Mouse (Mus musculus): ENCODE data around the gene S100a3.
A peak's percentile ranks its signal among the peaks of the same experiment; 100 is the strongest.

S100a3 gene

DNA sequence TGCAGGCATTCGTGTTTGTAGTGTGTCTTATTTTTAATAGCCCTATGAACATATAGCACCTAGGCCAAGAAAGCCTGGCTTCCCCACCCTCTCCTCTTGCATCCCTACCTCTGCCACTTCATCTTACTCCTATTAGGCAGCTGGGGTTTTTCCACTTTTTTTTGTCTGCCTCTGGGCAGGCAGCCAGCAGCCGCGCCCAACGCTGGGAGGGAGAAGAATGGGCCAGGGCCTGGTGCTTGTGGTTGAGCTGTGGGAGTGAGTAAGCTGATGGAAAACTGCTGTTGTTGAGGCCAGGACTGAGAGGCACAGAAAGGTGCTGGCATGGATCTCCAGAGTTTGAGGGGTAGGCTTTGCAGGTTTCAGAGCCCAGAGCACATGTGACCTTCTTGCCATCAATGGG, 44.0 kb downstream of the S100a3 start:
- peak; percentile 66 to 75 for DNase-seq

DNA sequence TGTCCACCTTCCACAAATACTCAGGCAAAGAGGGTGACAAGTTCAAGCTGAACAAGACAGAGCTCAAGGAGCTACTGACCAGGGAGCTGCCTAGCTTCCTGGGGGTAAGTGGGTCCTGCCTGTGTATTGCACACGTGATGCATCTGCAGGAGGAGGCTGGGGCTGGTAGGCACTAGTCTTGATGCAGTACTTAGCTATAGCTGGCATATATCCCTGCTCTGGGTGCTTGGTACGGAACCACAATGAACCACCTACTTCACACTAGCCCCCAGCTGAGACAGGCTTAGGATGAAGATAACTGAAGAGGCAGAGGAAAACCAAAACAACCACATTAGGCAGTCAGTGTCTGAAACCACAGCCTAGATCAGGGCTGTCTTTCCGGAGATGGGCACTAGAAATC, 44.7 kb downstream of the S100a3 start:
- DNase-seq = no peak

DNA sequence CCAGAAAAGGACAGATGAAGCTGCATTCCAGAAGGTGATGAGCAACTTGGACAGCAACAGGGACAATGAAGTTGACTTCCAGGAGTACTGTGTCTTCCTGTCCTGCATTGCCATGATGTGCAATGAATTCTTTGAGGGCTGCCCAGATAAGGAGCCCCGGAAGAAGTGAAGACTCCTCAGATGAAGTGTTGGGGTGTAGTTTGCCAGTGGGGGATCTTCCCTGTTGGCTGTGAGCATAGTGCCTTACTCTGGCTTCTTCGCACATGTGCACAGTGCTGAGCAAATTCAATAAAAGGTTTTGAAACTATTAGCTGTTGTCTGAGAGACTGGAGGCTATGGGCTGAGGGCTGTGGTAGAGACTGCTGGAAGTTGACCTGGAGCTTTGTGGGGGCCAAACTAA, 45.4 kb downstream of the S100a3 start:
- no peak for DNase-seq

DNA sequence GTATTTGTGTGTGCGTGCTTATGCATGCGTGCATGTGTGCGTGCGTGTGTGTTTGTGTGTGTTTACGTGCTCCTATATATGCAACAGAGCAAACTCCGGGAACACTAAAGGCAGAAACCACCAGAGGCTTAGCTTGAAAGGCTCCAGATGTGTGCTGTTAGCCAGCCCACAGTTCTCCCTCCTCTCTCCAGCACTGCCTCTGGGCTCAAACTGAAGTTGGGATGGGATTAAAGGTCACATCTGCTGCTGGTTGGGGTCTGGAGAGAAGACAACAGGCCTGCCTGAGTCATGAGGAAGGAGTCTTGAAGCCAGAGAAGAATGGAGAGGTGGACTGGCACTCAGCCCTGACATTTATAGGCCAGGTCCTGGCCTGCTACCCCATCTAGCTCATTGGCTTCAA, 45.8 kb downstream of the S100a3 start:
- DNase-seq = no peak

DNA sequence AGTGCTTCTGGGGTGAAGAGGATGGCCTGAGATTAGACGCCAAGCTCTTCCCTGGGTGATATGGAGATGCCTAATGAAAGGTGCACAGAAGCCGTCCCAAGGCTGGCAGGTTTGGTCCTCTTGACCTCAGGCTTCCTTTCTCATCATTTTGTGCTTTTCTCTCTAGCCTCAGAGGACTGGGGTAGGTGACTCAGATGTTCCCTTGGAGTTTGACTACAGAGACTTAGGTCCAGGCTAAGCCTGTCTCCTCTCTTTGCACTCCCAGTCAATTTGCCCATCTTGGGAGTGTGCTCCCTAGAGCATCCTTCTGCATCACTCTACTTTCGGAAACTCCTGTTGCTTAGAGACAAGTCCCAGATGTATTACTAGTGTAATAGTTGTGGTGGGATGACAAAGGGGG, 47.0 kb downstream of the S100a3 start:
- no peak for DNase-seq

DNA sequence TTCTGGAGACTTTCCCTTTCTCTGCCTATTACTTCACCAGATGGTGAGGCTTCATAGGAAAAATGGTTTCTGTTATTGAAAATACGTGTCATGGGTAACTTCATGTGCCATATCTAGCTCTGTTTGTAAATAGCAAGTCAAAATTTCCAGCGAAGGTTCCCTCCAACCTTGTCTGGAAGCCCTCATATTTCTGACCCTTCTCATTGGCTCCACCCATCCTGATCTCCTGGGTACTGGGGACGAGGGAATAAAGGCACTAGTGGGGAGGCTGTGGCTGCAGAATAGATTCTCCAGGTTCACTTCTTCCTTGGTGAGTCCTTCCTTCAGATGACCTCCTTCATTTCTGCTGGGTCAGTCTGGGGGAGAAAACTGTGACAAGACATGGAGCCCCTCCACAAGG, 47.8 kb downstream of the S100a3 start, which contains the start of gene S100a5:
S100a5 (plus strand) TSS at position 301 of the 400 bp plus-strand sequence.
- no peak for DNase-seq

- no peak for DNase-seq
These were observed 48.7 kb downstream of the S100a3 start for GRCm38 (mm10) chr3:90609102-90609501.

DNA sequence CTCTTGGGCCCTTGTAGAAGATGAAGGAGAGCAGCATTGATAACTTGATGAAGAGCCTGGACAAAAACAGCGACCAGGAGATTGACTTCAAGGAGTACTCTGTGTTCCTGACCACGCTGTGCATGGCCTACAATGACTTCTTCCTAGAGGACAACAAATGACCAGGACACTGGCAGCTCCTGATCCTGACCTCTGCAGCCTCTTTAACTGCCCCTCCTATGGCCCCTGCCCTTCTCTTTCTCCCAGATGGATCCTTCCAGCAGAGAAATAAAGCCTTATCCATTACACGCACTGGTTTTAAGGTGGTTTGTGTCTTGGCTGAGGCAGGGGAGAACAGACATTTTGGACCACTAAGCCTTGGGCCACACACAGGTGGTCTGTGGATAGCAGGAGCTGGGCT, 51.1 kb downstream of the S100a3 start:
- no peak for DNase-seq

DNA sequence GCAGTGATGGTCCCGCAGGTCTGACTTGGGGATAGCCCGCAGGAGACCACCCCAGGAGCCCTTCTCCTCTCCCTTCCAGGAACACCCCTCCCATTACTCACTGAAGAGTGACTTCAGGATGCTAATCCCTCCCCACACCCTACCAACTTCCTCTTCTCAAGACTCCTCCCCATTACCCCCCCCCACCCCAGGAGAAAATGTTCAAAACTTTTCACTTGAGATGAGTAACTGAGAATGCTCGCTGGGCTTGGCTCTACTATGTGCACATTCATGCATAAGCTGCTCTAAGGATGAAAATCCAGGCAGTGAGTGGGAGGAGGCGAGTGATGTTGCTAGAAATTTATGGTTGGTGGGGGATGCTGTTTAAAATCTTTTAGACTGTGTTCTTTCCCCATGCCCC, 51.7 kb downstream of the S100a3 start:
- no peak for DNase-seq

- peak; percentile 74 to 80 for DNase-seq
These were observed 52.4 kb downstream of the S100a3 start, which contains the start of gene S100a6 for GRCm38 (mm10) chr3:90612728-90613291. Gene S100a6 (plus strand): TSS chr3:90612882.

DNA sequence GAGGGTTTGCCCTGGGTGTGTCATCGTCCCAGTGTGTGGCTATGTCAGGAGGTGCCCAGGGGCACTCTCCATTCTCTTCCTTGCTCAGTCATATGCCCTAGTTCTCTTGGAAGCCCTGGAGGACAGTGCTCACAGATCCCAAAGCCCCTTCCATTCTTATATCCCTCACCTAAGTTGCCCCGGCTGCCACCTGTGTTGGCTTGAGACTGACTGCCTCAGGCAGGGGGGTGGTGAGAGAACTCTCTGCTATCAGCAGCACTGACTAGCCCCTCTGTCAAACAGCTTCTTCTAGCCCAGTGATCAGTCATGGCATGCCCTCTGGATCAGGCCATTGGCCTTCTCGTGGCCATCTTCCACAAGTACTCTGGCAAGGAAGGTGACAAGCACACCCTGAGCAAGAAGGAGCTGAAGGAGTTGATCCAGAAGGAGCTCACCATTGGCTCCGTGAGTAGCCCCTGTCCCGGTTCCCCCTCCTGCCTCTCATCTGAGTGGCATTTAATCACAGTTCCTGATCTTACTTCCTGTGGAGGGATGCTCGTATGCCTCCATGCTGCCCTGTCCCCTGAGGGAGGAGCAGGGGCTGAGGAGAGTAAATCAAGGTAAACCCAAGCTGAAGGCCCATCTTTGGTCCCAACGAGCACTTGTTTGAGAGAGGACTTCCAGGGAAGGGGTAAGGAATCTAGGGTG, 53.2 kb downstream of the S100a3 start:
- no peak for DNase-seq

DNA sequence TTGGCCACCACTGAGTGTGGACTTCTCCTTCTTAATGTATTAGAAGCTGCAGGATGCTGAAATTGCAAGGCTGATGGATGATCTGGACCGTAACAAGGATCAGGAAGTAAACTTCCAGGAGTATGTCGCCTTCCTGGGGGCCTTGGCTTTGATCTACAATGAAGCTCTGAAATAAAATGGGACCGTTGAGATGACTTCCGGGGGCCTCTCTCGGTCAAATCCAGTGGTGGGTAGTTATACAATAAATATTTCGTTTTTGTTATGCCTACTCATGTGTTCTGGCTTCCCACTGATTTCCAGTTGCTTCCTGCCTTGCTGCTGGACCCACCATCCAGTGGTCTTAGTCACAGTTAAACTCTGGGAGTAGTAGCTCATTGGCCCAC, 53.8 kb downstream of the S100a3 start:
- no peak for DNase-seq

GRCm38 (mm10) chr3:90614611-90615251, 54.4 kb downstream of the S100a3 start:
- DNase-seq = no peak

DNA sequence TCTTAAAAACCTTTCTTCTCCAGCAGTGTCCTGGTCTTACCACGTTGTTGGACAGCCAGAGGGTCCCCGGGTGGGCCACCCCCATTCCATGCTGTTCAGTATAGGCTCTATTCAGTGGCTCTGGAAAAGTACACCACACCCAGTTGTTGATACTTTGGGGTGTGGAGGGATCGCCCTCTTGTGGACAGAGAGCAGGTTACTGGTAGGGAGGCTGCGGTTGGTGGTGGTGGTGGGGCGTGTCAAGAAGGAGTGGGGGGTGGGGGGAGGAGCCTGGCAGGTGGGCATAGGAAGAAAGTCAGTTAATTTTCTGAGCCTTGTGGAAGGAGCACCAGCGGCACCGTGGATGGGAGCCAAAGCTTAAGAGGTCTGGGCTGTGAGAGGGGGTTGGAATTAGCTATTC, 55.0 kb downstream of the S100a3 start:
- DNase-seq = peak; percentile 79 to 82

DNA sequence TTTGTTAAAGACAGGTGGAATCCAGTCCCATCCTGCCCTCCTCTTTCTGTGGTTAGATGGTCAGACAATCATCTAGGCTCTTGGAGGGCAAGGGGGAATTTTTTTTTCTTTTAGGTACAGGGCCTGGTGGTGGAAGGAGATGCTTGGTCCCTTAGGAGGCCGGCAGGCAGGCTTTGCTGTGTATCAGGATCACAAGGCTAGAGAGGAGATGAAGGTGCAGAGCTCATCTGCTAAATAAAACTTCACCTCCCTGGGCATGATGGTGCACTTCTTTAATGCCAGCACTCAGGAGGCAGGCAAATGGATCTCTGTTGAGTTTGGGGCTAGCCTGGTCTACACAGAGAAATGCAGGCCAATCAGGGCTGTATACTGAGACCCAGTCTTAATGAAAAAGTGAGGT, 55.5 kb downstream of the S100a3 start:
- DNase-seq = no peak

GRCm38 (mm10) chr3:90617586-90617985, 57.2 kb downstream of the S100a3 start:
- no peak for DNase-seq

- no peak for DNase-seq
These were observed 61.2 kb downstream of the S100a3 start for GRCm38 (mm10) chr3:90621552-90621951.

GRCm38 (mm10) chr3:90623435-90624071, 63.2 kb downstream of the S100a3 start:
- peak; percentile 52 to 70 for DNase-seq

DNA sequence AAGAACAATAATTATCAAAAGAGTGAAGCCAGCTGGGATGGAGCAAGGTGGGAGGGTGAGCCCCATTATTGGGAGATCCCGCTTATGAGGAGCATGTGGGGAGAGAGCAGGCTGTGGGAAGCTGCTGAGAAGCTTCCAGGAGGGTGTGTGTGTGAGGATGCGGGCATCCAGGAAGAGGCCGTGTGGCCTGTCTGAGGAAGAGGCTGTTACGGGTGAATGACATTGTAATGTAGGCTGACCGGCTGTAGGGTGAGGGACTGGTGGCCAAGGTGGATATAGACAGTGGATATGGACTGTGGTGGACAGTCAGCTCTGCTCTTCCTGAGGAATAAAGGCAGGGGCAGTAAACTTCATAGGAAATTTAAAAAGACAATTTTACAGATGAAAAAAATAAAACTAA, 65.1 kb downstream of the S100a3 start:
- no peak for DNase-seq

DNA sequence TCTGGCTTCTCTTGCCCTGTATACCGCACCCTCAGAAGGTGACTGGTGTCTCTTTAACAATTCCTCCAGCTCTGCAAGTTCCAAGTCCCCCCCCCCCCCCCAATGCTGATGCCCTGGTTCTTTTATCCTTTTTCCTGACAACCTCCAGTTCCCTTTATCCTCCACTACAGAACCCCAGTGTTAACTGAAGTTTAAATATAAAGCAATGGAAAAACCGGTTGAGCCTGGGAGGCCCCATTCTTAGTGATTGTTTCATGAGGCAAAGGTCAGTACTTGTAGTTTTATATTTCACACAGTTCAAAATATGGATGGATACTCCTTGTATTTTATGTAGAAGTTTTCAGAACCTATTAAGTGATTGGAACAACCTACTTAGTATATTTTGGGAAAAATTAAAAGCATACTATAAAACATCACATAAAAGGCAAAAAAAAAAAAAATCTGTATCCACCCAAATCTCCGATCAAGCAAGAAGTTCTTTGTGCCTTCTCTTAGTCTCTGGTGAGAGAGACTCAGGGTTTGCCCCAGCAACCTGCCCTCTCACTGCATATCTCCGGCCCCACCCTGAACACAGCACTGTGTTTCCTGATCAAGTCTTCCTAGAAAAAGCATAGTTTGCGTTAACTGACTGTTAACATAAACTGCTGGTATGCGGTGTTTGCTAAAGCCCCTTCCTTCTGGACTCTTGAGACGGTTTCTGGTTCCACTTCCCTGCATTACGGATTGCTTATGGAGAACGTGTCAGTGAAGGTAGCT, 66.1 kb downstream of the S100a3 start:
- DNase-seq = no peak

DNA sequence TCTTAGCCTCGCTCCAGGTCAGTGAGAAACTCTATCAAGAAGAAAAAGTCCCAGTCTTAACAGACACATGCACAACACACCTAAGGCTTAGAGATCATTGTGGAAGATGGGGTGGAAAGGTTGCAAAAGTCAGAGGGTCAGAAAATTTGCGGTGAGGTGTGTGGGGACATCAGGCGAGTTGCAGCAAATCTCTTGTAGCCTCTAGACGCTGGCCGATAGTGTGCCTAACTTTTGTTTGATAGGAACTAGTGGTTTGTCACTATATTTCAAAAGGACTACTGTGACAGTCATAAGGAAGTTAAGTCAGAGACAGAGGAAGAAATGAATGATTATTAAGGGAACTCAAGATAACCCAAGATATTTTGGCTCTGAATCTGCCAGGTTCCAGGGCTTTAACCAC, 67.0 kb downstream of the S100a3 start:
- no peak for DNase-seq

GRCm38 (mm10) chr3:90627807-90628206, 67.4 kb downstream of the S100a3 start:
- DNase-seq = no peak

- DNase-seq = no peak
These were observed 68.9 kb downstream of the S100a3 start for GRCm38 (mm10) chr3:90629298-90629697.
